Mouse (Mus musculus): ENCODE measurements around the gene Pygo1. TPM values are rescaled to one million over a fixed set of nuclear protein-coding genes. Genes with fewer than 3 reads are reported as not detected.
A peak's percentile ranks its signal among the peaks of the same experiment; 100 is the strongest.

The Pygo1 gene
- 10 to 100 TPM; 14.5 to 14.6 TPM for total RNA-seq (2021)

DNA sequence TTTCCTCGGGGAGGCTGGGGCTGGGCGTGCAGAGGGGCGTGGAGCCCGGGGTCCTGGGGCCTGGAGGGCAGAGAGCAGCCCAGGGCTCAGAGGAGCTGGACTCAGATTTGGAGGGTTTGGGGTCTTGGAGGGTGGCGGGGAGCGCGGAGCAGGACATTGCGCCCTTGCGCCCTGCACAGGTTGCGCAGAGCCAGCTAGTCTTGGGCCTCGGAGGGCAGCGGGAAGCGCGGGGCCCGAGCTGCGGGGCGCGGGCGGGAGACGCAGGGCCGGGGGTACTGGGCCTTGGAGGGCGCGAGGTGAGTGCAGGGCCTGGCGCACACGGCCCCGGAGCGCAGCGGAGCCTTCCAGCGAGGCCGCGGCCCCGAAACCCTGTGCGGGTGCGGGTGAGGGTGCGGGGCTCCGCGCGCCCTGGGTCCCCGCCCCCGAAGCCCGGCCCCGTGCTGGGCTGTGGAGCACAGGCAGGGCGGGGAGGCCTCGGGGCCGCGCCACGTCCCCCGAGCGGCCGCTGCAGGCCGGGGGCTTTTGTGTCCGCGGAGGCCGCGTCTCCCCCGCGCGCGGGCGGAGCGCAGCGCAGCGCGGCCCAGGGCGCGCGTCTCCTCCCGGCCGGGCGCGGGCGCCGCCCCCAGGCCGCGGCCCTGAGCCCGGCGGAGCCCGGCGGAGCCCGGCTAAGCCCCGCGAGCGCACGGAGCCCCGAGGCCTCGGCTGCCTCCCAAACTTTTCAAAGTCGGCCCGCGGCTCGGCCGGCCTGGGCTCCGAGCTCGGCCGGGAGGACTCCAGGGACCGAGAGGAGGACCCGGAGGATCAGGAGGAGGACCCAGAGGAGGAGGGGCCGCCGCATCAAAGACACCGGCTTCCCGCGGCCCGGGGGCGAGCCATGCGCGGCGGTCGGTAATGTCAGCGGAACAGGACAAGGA, at the start of gene Pygo1:
Gene Pygo1 (plus strand): TSS at position 625 of the 914 bp plus-strand sequence.
- intact Hi-C loops (cut with DNase I), result no loop called here
- DNase-seq (ENCODE audit: low spot score in 2 of 2), result peak; percentile 31 to 51

GRCm38 (mm10) chr9:72875878-72876277, 49.6 kb upstream of the Pygo1 start:
- DNase-seq (ENCODE audit: low spot score in 2 of 2), result no peak
- intact Hi-C loops (cut with DNase I), result no loop called here

DNA sequence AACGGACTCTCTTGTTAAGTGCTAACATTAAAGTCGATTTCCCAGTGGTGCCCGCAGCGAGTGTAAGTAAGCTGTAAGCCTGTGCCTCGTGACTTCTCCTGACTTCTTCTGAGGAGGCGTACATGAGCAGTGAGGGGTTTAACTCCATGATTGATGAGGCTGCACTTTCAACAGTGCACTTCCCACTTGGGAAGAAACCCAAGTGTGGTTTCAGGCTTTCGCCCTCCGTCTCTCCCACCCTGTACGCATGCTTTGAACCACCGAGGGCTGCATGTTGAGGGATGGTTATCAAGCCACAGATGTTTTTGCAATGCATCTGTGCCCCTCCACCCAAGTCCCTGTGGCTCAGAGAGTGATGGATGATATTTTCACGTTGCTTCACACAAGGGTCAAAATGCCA, 47.5 kb upstream of the Pygo1 start:
- no peak for DNase-seq (ENCODE audit: low spot score in 2 of 2)
- intact Hi-C loops (cut with DNase I), result no loop called here

GRCm38 (mm10) chr9:72878656-72879055, 46.8 kb upstream of the Pygo1 start:
- no peak for DNase-seq (ENCODE audit: low spot score in 2 of 2)
- intact Hi-C loops (cut with DNase I), result no loop called here

DNA sequence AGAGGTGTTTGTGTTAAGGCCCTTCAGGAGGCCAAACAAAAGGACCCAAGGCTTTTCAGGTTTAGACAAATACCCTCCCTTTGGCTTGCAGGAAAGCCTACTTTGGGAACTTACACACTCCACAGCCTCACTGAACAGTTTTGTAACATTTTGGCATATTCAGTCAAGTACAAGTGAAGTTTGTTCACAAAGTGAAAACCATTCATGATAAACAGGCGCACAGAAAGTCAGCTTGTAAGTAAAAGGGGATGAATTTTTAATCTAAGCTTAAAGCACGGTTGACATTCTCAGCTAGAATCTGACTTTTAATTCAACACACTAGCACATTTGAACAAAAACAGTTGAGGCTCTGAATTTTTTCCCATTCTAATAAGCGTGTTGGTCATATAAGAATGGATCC, 45.8 kb upstream of the Pygo1 start:
- intact Hi-C loops (cut with DNase I), result no loop called here
- no peak for DNase-seq (ENCODE audit: low spot score in 2 of 2)

GRCm38 (mm10) chr9:72880225-72880960, 45.1 kb upstream of the Pygo1 start:
- DNase-seq (ENCODE audit: low spot score in 2 of 2), result no peak
- intact Hi-C loops (cut with DNase I), result no loop called here

DNA sequence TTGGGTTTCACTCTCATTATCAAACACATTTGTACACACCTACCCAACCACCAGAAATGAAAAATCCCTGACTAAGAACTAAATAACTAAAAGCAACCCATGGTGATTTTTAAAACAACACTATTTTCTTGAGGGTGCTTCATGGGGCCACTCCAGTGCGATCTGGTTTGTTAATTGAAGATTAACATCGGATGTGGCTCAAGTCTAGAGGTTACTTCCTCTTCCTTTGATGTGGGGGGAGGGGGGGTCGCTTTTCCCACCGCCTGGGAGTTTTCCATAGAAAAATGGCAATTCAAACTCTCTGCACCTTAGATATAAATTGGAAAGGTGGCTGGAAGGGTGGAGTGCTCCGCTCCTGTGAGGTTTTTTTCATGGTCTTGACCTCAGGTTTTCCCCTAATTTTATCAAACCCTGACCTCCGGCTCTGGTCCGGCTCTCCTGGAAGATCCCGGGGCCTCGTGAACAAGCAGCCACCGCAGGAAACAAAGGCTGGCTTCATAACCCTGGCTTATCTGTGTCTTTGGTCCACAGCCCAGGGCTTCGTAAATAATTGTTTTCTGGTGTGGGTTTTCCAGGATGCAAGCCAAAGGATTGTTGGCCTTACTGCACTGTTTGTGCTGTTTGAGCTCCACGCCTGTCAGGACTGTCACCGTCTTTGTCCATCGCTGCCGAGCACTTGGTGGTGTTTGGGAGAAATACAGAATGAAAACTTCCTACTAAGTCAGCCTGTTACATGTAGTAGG, 44.2 kb upstream of the Pygo1 start:
- intact Hi-C loops (cut with DNase I), result no loop called here
- peak in 1 of 2 experiments; percentile 19 for DNase-seq (ENCODE audit: low spot score in 2 of 2)

- peak; percentile 53 to 61 for DNase-seq (ENCODE audit: low spot score in 2 of 2)
- intact Hi-C loops (cut with DNase I), result loop anchor here (1.0 to 2.0 kb wide), 2 partner anchors 77 to 118 kb away; partner anchors contain the start of gene Prtg
Measured at GRCm38 (mm10) chr9:72883940-72884339, 41.5 kb upstream of the Pygo1 start.

DNA sequence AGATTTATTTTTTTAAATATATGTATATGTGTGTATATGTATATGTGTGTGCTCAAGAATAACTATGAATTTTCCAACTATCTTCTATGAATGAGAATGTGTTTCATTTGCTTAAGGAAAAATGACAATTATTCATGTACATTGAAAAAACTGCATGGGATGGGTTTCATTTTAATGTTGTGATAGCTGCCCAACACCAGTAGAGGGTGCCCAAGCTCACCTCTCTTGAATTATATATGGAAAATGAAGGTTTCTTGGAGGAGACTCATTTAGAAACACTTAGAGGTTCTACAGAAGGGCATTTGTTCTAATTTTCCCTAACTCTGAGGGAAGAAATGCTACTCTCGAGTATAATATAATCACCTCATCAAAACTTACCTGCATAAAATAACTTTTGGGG, 35.7 kb upstream of the Pygo1 start:
- intact Hi-C loops (cut with DNase I), result no loop called here
- peak in 1 of 2 experiments; percentile 53 for DNase-seq (ENCODE audit: low spot score in 2 of 2)

DNA sequence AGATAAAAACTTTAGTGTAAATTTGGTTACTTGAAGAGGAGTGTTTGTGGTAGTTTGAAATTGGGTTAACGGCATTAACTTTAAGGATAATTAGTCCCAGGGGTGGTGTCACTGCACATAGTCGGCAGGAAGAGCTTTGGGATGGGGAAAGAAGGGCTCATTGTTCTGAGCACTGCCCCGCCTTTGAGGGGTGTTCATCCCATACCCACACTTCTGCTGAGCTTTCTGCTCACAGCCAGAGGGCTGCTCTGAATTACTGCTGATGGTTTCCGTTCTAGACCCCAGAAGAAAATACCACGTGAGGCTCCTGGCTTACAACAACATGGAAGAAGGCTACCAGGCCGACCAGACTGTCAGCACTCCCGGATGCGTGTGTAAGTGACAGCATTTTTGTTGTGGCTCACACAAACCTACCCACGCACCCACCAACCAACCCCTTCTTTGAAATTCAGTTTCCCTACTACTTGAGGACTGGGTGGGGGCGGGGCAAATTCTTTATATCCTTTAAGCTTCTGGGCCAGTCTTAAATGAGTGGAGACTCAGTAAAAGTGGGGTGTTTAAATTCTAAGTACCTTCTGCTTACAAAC, 34.9 kb upstream of the Pygo1 start:
- intact Hi-C loops (cut with DNase I), result no loop called here
- no peak for DNase-seq (ENCODE audit: low spot score in 2 of 2)

GRCm38 (mm10) chr9:72892761-72893160, 32.7 kb upstream of the Pygo1 start:
- intact Hi-C loops (cut with DNase I), result no loop called here
- DNase-seq (ENCODE audit: low spot score in 2 of 2), result no peak

GRCm38 (mm10) chr9:72894796-72895352, 30.6 kb upstream of the Pygo1 start:
- intact Hi-C loops (cut with DNase I), result no loop called here
- no peak for DNase-seq (ENCODE audit: low spot score in 2 of 2)

GRCm38 (mm10) chr9:72902057-72902456, 23.4 kb upstream of the Pygo1 start:
- peak in 1 of 2 experiments; percentile 15 for DNase-seq (ENCODE audit: low spot score in 2 of 2)
- intact Hi-C loops (cut with DNase I), result no loop called here

DNA sequence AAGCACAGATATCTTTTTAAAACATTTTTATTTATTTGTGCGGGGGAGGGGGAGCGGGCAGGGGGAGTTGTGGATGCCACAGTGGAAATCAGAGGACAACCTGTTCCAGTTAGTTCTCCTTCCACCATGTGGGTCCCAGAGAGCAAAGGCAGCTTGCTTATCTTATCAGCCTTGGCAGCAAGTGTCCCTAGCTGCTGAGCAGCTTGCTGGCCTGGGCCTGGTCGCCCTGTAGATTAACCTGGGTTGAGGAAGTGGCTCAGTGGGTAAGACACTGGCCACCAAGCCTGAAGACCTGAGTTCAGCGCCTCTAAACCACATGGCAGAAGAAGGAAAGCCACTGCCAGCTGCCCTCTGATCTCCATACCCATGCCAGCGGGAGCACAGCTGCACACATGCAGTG, 22.8 kb upstream of the Pygo1 start:
- DNase-seq (ENCODE audit: low spot score in 2 of 2), result no peak
- intact Hi-C loops (cut with DNase I), result no loop called here

DNA sequence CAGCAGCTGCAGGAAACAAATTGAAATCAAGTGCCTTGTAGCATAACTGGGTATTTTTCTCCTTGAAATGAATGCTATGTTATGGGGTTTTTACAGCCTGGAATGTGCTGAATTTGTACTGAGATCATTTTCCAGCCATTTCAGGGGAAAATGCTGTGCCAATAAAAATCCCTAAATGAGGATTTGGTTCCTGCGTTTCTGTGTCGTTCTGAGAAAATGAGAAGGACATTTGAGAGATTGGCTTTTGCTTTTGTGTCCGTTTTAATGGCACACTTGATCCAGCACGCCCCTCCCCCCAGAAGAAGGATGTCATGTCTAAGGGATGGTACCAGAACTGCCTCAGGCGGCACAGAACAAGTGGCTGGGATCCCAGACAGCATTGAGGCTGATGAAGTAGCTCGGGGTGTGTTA, 18.7 kb upstream of the Pygo1 start:
- peak in 1 of 2 experiments; percentile 21 for DNase-seq (ENCODE audit: low spot score in 2 of 2)
- intact Hi-C loops (cut with DNase I), result no loop called here

- intact Hi-C loops (cut with DNase I), result no loop called here
- DNase-seq (ENCODE audit: low spot score in 2 of 2), result no peak
Measured at GRCm38 (mm10) chr9:72911381-72911780, 14.1 kb upstream of the Pygo1 start.

GRCm38 (mm10) chr9:72913551-72913950, 11.9 kb upstream of the Pygo1 start:
- no peak for DNase-seq (ENCODE audit: low spot score in 2 of 2)
- intact Hi-C loops (cut with DNase I), result no loop called here

GRCm38 (mm10) chr9:72915728-72916127, 9.7 kb upstream of the Pygo1 start:
- DNase-seq (ENCODE audit: low spot score in 2 of 2), result no peak
- intact Hi-C loops (cut with DNase I), result no loop called here

DNA sequence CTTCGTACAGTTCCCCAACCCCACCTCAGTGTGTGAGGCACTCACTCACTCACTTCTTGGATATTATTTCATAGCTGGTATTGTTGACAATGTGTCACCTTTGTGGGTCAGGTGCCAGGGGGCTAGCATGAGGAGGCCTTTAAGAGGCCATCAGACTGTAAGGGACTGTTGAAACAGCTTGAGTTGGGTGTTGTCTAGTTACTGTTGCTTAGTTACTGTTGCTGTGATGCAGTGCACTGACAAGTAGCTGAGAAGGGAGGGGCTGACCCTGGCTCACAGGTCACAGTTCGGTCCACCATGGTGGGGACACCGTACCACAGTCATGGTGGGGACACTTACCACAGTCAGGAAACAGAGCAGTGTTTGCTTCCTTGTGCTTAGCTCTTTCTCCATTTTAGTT, 2.4 kb upstream of the Pygo1 start:
- DNase-seq (ENCODE audit: low spot score in 2 of 2), result no peak
- intact Hi-C loops (cut with DNase I), result no loop called here

DNA sequence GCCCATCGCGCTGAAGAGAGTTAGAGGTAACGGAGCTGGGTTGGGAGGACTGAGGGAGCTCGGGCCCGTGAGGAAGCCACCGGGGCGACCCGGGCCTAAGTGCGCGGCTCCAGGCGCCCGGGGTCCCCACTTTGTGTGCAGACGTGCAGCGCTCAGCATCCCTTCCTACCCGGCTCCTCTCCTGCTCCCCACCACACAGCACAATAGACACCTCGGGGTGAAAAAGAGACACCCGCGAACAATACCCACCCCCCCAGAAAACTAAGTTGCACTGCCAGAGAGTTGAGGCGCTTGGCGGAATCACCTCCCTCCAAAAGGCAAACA, 452 bp downstream of the Pygo1 start:
- intact Hi-C loops (cut with DNase I), result no loop called here
- no peak for DNase-seq (ENCODE audit: low spot score in 2 of 2)
